Mouse (Mus musculus) T-cell, adult 2 months (primary cell): ENCODE results near the gene Prkn.

Source experiments
- DNase-seq: peaks from one replicate; pipeline ENCODE4 v3.0.0; 2022; ENCODE audit warnings: low spot score

The Prkn gene

DNA sequence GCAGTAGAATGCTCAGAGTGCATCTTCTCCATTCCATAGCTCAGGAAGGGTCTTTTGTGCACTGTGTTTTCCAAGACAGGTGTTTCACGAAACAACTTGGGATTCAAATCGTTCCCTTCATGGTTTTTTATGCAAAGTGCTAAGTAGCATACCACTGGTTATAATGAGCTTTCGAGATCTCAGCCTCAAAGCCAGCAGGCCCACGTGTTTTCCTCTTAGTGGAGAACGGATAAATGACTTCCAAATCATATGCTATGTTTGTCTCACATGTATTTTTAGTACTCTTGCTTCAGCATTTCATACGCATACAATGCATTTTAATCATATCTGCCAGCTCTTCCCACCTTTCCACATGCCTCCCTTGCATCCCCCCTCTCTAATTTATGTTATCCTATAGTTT lies 1021.0 kb downstream of the Prkn start:
- DNase-seq, result no peak

DNA sequence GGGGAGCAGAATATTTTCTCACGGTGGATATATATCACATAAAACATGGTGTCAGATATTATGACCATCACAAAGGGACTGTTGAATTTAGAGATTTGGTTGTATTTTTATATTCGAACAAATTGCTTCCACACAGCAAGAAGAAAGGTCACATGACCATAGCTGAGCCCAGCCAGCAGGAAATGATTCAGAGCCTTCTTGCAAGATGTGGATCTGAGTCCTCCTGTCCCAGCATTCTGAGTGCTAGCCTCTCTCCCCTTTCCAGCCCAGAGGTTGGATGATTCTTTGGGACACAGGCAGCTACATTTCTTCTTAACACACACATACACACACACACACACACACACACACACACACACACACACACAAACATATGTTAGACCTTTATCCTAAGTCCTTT lies 1022.2 kb downstream of the Prkn start:
- no peak for DNase-seq

DNA sequence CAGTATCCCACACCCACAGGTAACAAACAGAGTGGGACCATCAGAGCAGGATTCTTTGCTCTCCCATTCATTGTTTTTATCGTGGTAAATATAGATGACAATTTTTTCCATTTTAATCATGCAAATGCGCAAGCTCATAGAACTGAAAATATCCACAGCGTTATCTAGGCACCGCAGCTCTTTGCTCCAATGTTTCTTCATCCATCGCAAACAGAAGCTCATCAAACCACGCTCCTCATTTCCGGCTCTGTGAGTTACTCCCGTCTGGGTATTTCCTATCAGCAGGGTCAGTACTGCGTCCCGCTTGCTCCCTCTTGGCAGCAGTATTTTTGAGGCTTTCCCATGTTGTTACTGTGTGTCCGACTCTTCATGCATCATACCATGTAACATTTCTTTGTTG lies 1022.8 kb downstream of the Prkn start:
- no peak for DNase-seq

DNA sequence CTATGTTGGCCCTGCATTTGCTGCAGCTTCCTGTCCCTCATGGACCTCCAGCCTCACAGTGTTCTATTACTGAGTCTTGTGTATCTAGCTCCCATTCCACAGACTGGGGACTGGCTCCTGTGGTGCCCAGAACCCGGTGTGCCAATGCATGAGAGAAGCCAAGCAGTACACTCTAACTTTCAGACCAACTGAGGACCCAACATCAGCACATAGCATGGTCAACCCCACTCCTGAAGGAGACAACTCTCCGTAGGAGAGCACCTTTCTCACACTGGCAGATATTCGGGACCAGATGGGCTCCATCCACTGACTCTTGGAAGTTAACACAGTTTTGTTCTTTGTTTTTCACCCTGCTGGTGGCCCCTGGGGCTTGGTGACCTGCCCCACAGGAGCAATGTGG lies 1026.0 kb downstream of the Prkn start:
- DNase-seq, result no peak

DNA sequence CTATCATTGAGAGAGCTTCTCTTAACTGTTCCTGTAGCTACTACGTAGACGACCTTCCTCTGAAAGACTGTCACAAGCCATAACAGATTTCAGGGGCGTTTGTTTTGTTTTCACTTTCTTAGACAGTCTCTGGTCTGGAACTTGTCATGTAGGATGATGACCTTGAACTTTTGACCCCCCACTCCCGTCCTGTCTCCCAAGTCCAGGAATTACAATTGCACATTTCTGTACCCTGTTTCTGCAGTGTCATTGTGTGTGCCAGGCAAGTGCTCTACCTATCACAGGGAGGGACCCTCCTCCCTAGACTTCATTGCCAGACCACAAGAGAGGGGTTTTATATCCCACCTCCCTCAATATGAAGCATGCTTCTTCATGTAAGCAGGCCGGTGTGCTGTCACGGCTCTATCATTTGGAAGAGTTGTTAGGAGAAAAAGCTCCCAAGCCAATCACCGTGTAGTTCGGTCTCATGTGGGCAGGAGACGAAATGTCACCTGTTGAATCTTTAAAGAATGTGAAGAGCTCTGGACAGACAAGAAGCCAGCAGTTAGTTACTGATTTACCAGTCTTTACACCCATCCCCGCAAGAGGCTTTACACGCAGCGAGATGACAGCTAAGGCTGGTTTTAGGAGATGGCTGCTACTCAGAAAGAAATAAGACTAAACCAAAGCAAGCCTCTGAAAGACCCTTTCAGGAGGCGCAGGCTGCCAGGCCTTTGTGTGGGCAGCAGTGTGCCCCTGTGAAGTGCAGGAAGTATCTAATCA lies 1027.3 kb downstream of the Prkn start:
- no peak for DNase-seq

DNA sequence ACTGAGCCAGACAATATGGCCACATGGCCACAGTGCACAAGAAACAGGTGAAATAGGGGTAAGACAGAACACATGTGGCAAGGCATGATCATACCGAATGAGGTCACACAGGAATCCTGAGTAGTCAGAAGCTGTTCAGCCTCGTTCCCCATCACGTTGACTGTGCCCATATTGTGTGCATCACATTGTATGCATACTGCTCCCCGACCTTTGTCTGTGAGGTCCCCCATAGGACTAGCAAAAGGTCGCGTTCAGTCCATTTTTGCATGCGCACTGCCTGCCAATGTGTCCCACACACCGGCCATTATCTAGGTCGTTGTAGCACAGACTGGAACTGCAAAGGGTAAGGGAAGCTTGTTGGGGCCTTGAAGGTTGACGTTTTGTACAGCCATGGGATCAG lies 1030.4 kb downstream of the Prkn start:
- no peak for DNase-seq

DNA sequence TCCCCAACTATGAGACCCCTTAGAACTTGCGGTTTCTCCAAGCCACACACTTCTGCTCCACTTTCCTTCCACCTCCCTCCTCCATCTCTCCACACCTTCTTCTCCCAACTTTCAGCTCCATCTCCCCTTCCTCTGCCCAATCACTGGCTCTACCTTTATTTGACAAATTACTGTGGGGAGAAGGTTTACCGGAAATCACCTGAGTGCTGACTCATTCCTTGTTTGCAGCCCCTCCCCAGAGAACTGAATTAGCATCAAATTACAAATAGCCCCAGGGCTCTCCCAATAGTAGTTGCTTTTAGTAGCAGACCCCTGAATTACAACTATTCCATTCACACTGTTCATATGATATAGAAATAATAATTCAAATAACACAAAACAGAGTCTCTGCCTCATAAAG lies 1036.1 kb downstream of the Prkn start:
- DNase-seq, result no peak

DNA sequence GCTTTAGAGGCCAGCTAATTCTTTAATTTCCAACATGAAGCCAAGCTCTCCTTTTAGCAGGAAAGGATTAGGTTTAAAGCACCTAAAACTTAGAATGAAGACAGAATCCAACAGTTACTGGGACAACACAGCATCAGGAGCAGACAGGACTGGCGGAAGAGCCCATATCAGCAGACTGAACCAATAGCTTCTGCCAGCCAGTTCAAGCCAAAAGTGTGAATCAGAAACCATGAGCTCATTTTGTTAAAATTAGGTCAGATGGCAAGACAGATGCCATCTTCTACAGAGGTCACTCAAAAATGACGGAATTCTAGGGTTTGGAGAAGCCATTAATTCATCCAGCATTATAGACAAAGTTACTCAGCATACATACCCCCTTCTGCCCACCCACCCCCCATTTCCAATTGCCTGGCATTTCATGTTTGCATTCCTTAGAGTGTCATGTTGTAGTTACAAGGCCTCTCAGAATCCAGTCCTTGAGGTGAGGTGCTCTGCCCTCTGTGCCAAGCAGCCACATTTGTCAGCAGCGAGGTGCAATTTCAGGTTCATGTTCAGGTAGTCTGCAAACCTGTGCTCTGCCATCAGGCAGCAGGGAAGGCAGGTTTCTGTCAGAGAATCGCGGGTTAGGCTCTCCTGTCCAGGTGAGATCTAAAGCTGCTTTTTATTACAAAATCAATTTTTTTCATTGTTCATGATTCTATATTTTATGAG lies 1041.1 kb downstream of the Prkn start:
- DNase-seq, result no peak

DNA sequence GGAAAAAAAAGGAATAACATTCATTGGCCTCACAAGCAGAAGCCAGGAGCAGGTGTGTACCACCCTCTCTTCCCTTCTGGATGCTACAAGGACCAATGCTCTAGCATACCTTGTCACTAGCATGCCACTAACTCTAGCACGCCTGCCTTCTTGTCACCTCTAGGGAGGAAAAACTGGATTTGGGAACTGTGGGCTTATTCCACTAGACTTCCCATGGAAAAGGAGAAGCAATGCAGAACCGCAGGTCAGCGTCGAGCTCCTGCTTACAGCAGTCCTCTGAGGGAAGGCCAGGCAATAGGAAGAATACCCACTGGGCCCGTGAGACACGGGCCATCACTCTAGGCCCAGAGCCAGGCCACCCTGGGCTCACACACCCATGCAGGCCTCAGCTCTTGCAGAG lies 1045.4 kb downstream of the Prkn start:
- DNase-seq, result no peak

DNA sequence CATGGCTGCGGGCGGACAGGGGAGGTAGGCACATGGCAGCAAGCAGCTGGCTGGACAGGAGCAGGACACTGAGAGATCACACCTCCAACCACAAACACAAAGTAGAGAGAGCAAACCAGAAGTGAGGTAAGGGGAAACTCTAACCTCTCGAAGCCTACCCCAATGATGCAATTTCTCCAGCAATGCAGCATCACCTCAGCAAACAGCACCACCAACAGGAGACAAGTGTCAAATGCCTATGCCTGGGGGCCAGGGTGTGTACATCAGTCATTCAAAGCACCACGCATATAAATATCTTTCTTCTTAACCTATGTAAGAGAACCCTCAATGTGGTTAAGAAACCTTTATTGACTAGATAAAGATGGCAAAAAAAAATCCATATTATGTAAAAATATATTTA lies 1046.8 kb downstream of the Prkn start:
- DNase-seq, result no peak

DNA sequence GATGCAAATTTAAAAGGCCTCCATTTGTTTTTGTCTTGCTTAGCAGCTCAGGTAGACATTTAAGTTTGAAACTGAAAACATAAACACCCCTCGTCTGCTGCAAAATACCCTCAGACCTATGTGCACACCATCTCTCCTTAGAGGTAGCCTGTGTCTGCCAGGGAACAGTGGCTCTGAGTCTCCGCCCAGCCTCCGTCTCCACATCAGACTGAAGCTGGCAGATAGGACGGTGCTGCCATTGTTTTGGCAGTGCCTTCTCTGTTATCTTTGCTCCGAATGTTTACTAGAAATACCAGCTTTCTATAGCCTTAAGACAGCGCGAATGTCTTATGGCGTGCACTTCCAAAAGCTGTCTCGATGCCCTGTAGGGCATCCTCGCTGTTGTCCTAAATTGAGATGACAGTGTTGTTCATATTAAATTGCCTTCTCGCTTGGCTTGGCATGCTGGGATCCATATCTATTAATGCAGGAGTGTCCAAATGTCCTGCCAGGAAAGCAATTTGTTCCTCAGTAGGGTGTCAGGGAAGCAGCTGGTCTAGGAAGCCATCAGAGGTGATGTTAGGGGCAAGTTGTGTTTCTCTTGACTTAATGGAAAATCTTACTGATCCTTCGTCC lies 1047.5 kb downstream of the Prkn start:
- DNase-seq, result no peak

DNA sequence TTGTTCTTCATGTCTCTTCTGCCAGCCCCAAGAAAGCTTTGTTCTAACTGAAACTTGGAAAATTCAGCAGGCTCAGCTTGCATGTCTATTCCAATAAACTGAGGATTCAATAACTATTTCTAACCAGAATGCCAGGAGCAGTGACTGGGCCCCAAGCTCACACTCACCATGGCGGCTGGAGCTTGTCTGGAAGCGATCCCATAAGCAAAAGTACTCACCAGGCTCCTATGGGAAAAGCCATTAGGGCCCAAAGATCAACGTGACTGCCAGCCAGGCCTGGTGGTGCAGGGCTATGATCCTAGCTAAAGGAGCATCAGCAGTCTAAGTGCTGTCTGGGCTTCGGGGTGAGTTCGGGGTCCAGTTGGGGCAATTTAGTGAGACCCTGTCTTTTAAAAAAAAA lies 1048.6 kb downstream of the Prkn start:
- no peak for DNase-seq

DNA sequence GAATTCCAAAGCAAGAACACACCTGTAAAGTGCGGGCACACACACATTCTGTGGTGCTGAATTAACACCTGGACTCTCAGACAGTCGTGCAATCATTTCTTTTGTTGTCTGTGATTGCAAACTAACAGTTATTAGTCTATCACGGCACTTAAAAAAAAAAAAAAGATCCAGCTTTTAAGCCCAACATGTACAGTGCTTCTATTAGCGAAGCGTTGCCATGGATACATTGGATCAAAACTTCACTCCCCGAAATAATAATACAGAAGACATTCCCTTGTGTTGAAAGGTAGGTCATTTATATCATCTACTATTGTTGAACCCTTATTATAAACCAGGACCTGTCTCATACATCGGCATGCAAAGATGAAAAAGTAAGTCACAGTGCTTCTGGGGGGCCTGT lies 1060.1 kb downstream of the Prkn start:
- DNase-seq, result no peak

DNA sequence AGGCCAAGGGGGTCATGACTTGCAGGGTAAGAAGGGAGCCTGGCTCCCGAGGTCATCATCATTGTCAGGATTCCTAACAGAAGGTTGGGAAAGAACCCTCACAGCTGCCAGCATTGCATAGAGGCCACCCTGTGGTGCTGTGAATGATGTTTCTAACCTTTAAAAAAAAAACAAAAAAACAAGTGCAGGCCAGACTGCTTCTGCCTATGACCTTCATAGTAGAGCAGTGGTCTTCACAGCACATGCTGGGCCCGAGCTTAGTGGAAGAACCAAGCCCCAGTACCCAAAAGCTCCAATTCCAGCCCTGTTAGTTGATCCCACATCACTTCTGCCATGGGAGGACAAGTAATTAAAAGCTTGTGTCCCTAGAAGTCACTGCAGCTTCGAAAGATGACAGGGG lies 1061.5 kb downstream of the Prkn start:
- DNase-seq, result no peak

DNA sequence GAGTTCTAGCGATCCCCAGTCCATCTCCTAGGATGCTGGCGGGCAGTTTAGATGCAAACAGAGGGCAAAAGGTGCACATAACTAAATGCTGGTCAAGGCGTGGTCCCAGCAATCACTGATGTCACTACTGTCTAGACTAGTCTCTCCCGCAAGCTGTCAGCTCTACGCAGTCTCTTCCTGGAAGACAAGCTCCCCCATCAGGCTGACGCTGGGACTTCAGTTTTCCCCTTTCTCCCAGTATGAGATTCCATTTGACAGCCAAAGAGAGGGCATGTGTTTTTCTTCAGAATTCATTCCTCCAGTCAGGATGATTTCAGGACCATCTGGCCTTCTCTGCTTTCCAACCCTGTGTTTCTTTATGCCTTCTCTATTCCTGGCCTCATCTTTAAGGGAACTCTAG lies 1062.8 kb downstream of the Prkn start:
- DNase-seq, result no peak

DNA sequence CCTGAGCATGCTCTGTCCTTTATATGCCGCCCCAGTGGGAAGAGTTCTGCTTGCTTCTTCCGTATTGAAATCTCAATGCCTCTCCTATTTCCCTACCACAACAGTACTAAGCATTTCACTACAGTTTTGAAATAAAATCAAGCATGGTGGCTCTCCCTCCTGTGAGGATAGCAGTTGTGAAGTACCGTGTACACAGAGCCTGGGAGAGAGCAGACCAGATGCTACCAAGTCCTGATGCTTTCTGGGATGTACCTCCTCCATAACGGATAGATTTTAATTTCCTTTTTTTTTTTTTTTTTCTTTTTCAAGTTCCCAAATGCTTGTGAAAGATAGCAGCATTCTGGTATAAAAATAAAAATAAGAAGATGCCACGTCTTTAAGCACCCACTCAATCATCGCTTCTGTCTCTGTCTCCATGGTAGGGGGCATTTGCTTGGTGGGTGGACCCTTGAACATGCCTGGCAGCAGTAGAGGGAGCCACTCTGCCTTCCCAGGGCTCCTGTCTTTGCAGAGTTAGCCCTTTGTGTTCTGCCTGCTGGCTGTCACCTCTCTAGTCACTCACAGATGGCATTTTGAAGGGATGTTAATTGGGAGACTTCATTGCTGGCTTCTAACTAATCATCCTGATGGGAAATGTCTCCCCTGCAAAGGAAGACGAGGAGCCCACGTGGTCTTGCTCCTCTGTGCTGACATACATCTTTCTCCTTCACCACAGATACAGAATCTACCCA lies 1070.6 kb downstream of the Prkn start:
- no peak for DNase-seq

DNA sequence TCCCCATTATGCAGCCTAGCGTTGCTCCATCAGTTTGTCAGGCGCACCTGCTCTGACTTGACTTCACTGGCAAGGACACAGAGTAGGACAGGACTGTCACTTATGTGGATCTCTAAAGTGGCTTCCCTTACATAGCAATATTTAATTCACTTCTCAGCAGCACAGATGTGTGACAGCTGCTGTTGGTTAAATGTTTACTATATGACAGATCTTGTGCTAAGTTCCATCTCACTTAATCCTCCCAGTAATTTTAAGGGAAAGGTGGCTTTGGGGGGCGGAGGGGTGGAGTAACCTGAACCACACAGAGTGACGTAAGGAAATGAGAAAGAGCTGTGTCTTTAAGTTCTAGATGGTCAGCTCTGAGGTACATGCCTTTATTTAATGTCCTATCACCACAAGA lies 1072.0 kb downstream of the Prkn start:
- no peak for DNase-seq

DNA sequence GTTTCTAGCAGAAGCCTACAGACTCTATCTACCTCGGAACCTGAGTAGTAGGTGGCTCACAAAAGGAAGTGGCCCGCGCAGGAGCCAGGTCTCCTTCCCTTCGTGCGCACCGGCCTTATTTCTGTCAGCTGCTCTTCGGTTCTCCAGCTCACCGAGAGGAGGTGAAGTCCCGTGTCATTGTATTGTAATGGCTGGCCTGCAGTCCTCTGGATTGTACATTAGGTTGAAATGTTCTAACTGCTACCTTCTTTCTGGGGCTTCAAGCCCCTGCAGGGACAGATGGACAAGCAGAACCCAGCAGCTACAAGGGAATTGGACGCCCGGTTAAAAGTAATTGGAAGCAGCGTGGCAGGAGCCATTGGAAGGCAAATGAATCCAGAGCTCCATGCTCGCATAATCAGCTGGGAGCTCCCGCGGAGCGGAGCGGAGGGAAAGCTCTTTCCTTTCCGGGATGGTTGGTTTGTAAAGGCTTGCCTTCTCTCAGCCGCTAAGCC lies 1072.7 kb downstream of the Prkn start:
- DNase-seq, result no peak

DNA sequence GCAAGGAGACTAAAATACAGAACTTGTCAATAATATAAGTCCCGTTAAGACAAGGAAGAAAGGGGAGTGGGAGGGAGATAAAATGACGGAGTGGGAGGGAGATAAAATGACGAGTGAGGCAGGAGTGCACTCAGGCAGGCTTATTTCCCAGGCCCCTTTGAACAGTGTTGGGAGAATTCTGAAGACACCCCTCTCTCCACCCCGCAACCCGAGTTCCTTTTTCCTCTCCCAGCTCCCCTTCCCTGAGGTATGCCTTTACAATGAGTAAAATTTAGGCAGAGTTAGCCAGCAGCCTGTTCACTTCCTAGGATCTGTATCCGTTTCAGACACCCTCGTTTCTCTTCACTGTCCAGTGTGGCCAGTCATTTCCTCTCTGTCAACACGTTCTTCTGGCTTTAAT lies 1073.4 kb downstream of the Prkn start:
- DNase-seq, result no peak

DNA sequence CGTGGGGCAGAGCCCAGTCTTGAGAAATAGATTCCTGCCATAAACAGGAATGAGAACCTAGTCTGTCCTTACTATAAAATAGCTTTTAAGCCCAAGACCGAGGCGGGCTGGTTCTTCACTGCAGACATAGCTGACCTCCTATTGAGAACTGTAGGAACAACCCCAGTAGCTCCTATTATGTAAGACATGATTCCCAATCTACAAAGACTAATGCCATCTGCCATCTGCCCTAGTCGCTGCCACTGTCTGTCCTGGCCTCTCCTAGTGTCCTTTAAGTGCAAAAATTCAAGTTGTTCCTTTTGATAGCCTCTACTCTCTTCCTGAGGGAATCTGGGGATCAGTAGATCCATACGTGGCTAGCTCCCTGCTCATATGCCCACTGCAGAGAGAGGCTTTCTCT lies 1074.3 kb downstream of the Prkn start:
- DNase-seq, result no peak

DNA sequence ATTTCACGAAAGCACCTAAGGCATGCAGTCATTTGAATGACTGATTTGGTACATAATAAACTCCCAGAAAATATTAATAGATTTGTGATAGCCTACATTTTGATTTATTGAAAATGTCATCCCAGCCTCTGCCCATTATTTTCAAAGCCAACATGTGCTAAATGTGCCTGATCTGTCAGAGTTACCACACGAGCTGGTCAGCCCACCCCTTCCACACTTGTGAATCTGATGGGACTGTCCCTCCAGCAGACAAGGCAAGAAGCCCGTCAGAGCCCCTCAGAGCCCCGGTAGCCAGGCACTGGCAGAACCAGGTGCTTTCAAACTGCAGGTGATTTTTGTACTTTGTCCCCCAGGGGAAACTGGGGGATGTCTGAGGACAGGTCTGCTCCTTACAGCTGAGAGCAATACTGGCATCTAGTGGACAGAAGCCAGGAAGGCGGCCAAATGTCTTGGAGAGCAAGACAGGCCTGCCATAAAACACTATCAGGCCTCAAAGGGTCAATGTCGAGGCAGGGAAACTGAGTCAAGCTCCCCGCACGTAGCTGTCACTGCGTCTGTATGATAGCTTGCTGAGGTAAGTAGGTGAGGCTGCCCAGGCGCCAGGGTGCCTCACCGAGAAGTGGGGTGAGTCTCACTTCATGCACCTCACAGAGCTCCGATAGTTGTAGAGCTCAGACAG lies 1078.1 kb downstream of the Prkn start:
- DNase-seq, result no peak

DNA sequence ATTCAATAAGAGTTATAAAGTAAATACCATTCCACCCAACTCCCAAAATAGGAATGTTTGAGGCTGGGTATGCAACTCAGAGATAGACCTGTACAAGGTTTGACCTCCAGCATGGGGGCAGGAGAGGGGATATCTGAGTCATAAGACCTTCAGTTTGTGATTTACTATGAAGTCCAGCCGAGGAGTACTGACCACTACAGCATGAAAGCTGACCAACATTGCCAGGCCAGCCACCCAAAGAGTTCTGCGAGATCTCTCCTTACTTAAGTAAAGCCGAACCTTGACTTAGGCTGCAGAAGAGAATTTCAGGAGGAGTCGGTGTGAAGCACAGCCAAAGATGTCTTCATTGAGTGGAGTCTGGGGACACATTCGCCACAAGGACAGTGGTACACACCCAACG lies 1079.4 kb downstream of the Prkn start:
- no peak for DNase-seq
